Mouse (Mus musculus): Measurements from ENCODE around the gene Gm10428. TPM values are rescaled to one million over a fixed set of nuclear protein-coding genes. Genes with fewer than 3 reads are reported as not detected.

Gm10428 gene
- total and polyA plus RNA-seq, 3 experiments = not detected

DNA sequence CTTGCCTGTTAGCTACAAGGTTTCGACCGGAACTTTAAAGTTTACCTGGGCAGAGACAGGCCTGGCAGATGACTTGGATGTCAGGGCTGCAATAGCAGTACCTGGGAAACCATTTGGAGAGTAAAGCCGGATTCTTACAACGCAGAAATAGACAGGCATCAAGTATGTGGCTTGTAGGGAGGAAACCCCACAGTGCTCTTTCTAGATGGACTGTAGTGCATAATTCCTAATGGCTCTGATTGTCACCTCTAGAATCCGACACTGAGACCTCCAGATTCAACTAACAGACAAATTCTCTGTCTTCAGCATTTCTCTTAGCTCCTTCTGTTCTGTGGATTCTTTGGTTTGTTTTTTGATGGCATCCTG is 20.9 kb upstream of the Gm10428 start:
- peaks cover 13% of the 10 kb centered on the region for H3K27me3 ChIP-seq (ENCODE audit: insufficient read depth, low read length)
- no peaks in the 10 kb centered on the region; the same call in 1 of the 2 replicates for H3K4me1 ChIP-seq (ENCODE audit: insufficient read depth, low read depth, low read length)
- H3K9me3 ChIP-seq (replicated peaks) = no peaks in the 10 kb centered on the region
- H3K4me3 ChIP-seq (ENCODE audit: low read depth, low read length) = no peak overlapping the region
- DNase-seq (ENCODE audit: low spot score) (no peak), ATAC-seq (ENCODE audit: extremely low read depth, insufficient number of reproducible peaks, low FRiP score, poor library complexity, severe bottlenecking) (no peak)
- no peak for TF ChIP-seq CTCF (IDR thresholded peaks at IDR 0.05; ENCODE audit: low read depth, low read length)
- TF ChIP-seq POLR2AphosphoS5 (IDR thresholded peaks at IDR 0.05; ENCODE audit: insufficient replicate concordance, low read depth, low read length) = no peak
- TF ChIP-seq GATA1 (IDR thresholded peaks at IDR 0.05; ENCODE audit: borderline replicate concordance, low read length) = no peak
- no peak for TF ChIP-seq TAL1 (conservative IDR thresholded peaks at IDR 0.05; ENCODE audit: low read depth, low read length)
- no peak for TF ChIP-seq GATA2 (IDR thresholded peaks at IDR 0.05; ENCODE audit: borderline replicate concordance, low read depth, low read length)
- no peaks in the 10 kb centered on the region for H3K36me3 ChIP-seq (replicated peaks)

- no peak for ATAC-seq (ENCODE audit: extremely low read depth, insufficient number of reproducible peaks, low FRiP score, poor library complexity, severe bottlenecking)
- H3K36me3 ChIP-seq (replicated peaks) = no peaks in the 10 kb centered on the region
- no peak overlapping the region for H3K4me3 ChIP-seq (ENCODE audit: low read depth, low read length)
- peaks cover 13% of the 10 kb centered on the region for H3K27me3 ChIP-seq (ENCODE audit: insufficient read depth, low read length)
- no peak for TF ChIP-seq TAL1 (conservative IDR thresholded peaks at IDR 0.05; ENCODE audit: low read depth, low read length)
- no peak for TF ChIP-seq GATA2 (IDR thresholded peaks at IDR 0.05; ENCODE audit: borderline replicate concordance, low read depth, low read length)
- no peak for TF ChIP-seq CTCF (IDR thresholded peaks at IDR 0.05; ENCODE audit: low read depth, low read length)
- TF ChIP-seq POLR2AphosphoS5 (IDR thresholded peaks at IDR 0.05; ENCODE audit: insufficient replicate concordance, low read depth, low read length) = no peak
- TF ChIP-seq GATA1 (IDR thresholded peaks at IDR 0.05; ENCODE audit: borderline replicate concordance, low read length) = no peak
- no peaks in the 10 kb centered on the region for H3K9me3 ChIP-seq (replicated peaks)
- no peak for DNase-seq (ENCODE audit: low spot score)
- H3K4me1 ChIP-seq (ENCODE audit: insufficient read depth, low read depth, low read length) = no peaks in the 10 kb centered on the region; the same call in 1 of the 2 replicates
These were observed 20.2 kb upstream of the Gm10428 start for GRCm38 (mm10) chr11:62732665-62733064.

DNA sequence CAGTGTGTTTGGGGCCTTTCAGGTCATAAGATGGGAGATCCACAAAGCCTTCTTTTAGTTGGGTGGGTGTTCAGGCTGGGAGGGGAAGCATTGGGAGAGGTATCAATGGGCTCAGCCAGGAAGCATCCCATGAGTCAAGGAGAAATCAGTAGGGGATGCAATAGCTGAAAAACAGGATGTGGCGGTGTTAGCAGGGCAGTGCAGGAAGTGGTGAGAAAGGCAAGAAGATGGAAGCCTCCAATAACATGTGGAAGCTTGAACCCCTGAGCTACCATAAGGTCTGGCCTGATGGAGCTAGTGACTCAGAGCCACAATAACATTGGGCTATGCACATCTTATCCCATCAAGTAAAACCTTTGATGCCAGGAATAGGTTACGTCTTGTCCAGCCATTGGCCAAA is 11.7 kb upstream of the Gm10428 start:
- no peak overlapping the region for H3K4me3 ChIP-seq (ENCODE audit: low read depth, low read length)
- H3K9me3 ChIP-seq (replicated peaks) = no peaks in the 10 kb centered on the region
- TF ChIP-seq CTCF (IDR thresholded peaks at IDR 0.05; ENCODE audit: low read depth, low read length) = no peak
- TF ChIP-seq GATA2 (IDR thresholded peaks at IDR 0.05; ENCODE audit: borderline replicate concordance, low read depth, low read length) = no peak
- no peak for DNase-seq (ENCODE audit: low spot score)
- H3K36me3 ChIP-seq (replicated peaks) = no peaks in the 10 kb centered on the region
- no peak for ATAC-seq (ENCODE audit: extremely low read depth, insufficient number of reproducible peaks, low FRiP score, poor library complexity, severe bottlenecking)
- no peaks in the 10 kb centered on the region for H3K4me1 ChIP-seq (ENCODE audit: insufficient read depth, low read depth, low read length)
- peaks cover 3% of the 10 kb centered on the region; the same call in 1 of the 2 replicates for H3K27me3 ChIP-seq (ENCODE audit: insufficient read depth, low read length)

DNA sequence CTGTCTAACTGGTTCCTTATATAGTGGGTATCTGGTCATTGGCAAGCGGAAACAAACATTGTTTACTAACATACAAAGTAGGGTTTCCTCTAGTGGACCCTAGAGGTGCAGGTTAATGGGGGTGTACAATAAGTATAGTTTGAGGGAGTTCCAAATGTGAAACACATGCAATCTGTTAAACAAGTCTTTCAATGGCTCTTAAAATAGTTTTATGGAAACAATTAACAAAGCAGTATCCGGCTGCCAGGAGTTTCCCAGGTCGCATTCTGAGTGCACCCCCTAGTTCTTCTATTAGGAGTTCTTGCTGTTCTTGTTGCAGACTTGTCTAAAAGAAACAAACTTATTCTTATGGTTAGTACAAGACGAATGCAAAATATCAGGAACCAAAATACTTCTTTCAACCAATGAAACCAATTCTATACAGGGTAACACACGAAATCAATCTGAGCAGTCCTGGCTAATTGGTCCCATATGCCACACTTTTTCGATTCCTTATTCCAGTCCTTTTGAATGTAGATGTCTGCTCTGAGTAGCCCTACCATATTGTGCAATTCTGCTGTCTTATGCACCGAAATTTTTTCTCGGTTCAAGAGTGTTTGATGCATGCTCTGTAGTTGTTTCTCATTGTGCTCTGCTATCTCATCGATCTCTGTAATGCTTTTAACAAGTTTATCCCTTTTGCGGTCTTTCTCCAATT is 10.5 kb upstream of the Gm10428 start:
- H3K9me3 ChIP-seq (replicated peaks) = no peaks in the 10 kb centered on the region
- DNase-seq (ENCODE audit: low spot score) (no peak), ATAC-seq (ENCODE audit: extremely low read depth, insufficient number of reproducible peaks, low FRiP score, poor library complexity, severe bottlenecking) (no peak)
- H3K4me3 ChIP-seq (ENCODE audit: low read depth, low read length) = no peak overlapping the region
- no peaks in the 10 kb centered on the region for H3K36me3 ChIP-seq (replicated peaks)
- TF ChIP-seq POLR2AphosphoS5 (IDR thresholded peaks at IDR 0.05; ENCODE audit: insufficient replicate concordance, low read depth, low read length) = no peak
- TF ChIP-seq GATA2 (IDR thresholded peaks at IDR 0.05; ENCODE audit: borderline replicate concordance, low read depth, low read length) = no peak
- no peak for TF ChIP-seq CTCF (IDR thresholded peaks at IDR 0.05; ENCODE audit: low read depth, low read length)
- no peak for TF ChIP-seq TAL1 (conservative IDR thresholded peaks at IDR 0.05; ENCODE audit: low read depth, low read length)
- no peak for TF ChIP-seq GATA1 (IDR thresholded peaks at IDR 0.05; ENCODE audit: borderline replicate concordance, low read length)
- no peaks in the 10 kb centered on the region for H3K4me1 ChIP-seq (ENCODE audit: insufficient read depth, low read depth, low read length)
- H3K27me3 ChIP-seq (ENCODE audit: insufficient read depth, low read length) = peaks cover 5% of the 10 kb centered on the region; the same call in 1 of the 2 replicates

GRCm38 (mm10) chr11:62744103-62744502 is 8.8 kb upstream of the Gm10428 start:
- Histone ChIP-seq H3K4me3 (ENCODE audit: low read depth, low read length) (no peak overlapping the region), H3K27me3 (ENCODE audit: insufficient read depth, low read length) (peaks cover 9% of the 10 kb centered on the region; the same call in 1 of the 2 replicates), H3K4me1 (ENCODE audit: insufficient read depth, low read depth, low read length) (no peaks in the 10 kb centered on the region), H3K36me3 (replicated peaks) (no peaks in the 10 kb centered on the region), H3K9me3 (replicated peaks) (no peaks in the 10 kb centered on the region)
- no peak for TF ChIP-seq TAL1 (conservative IDR thresholded peaks at IDR 0.05; ENCODE audit: low read depth, low read length)
- TF ChIP-seq CTCF (IDR thresholded peaks at IDR 0.05; ENCODE audit: low read depth, low read length) = peak; percentile 87
- TF ChIP-seq GATA1 (IDR thresholded peaks at IDR 0.05; ENCODE audit: borderline replicate concordance, low read length) = no peak
- DNase-seq (ENCODE audit: low spot score) (peak; percentile 48), ATAC-seq (ENCODE audit: extremely low read depth, insufficient number of reproducible peaks, low FRiP score, poor library complexity, severe bottlenecking) (no peak)

- Histone ChIP-seq H3K4me1 (ENCODE audit: insufficient read depth, low read depth, low read length) (no peaks in the 10 kb centered on the region), H3K9me3 (replicated peaks) (no peaks in the 10 kb centered on the region), H3K27me3 (ENCODE audit: insufficient read depth, low read length) (peaks cover 9% of the 10 kb centered on the region; the same call in 1 of the 2 replicates), H3K36me3 (replicated peaks) (no peaks in the 10 kb centered on the region), H3K4me3 (ENCODE audit: low read depth, low read length) (no peak overlapping the region)
- ATAC-seq (ENCODE audit: extremely low read depth, insufficient number of reproducible peaks, low FRiP score, poor library complexity, severe bottlenecking) = no peak
- TF ChIP-seq POLR2AphosphoS5 (IDR thresholded peaks at IDR 0.05; ENCODE audit: insufficient replicate concordance, low read depth, low read length) (no peak), TAL1 (conservative IDR thresholded peaks at IDR 0.05; ENCODE audit: low read depth, low read length) (no peak)
- no peak for DNase-seq (ENCODE audit: low spot score)
These were observed 6.8 kb upstream of the Gm10428 start for GRCm38 (mm10) chr11:62746001-62746533.
